Mouse (Mus musculus) limb, embryonic 13.5 days (tissue): ENCODE measurements around the gene Pnrc1. TPM values are rescaled to one million over a fixed set of nuclear protein-coding genes. Genes with fewer than 3 reads are reported as not detected.

Source experiments
- ATAC-seq: fragments of 200-750 bp; cut with Nextera tagmentation; 2 replicates; pipeline ENCODE4 v1.8.0; 2017; ENCODE audit warnings: low read depth, moderate number of reproducible peaks, moderate TSS enrichment; ENCODE audit not compliant: low FRiP score
- H3K27ac ChIP-seq: fragments of 300-500 bp; sonication (generic); 2 replicates; pipeline ENCODE4 v1.5.1; 2015; ENCODE audit warnings: inconsistent platforms, mild to moderate bottlenecking, moderate library complexity
- H3K27me3 ChIP-seq: fragments of 300-500 bp; sonication (generic); 2 replicates; pipeline ENCODE4 v1.6.1; 2015; ENCODE audit warnings: mild to moderate bottlenecking, inconsistent platforms
- H3K36me3 ChIP-seq: fragments of 300-500 bp; sonication (generic); 2 replicates; pipeline ENCODE4 v1.6.1; 2015; ENCODE audit warnings: inconsistent platforms, mild to moderate bottlenecking, moderate library complexity
- H3K4me1 ChIP-seq: fragments of 300-500 bp; sonication (generic); 2 replicates; pipeline ENCODE4 v1.6.1; 2015; ENCODE audit warnings: inconsistent platforms
- H3K4me2 ChIP-seq: fragments of 300-500 bp; sonication (generic); replicated peaks from 2 replicates; pipeline ENCODE4 v1.6.1; 2015; ENCODE audit warnings: inconsistent platforms, mild to moderate bottlenecking, moderate library complexity
- H3K4me3 ChIP-seq: fragments of 300-500 bp; sonication (generic); 2 replicates; pipeline ENCODE4 v1.5.1; 2015; ENCODE audit warnings: moderate library complexity, mild to moderate bottlenecking, inconsistent platforms
- H3K9ac ChIP-seq: fragments of 300-500 bp; sonication (generic); 2 replicates; pipeline ENCODE4 v1.6.1; 2015; ENCODE audit warnings: mild to moderate bottlenecking, inconsistent platforms
- H3K9me3 ChIP-seq: fragments of 300-500 bp; sonication (generic); 2 replicates; pipeline ENCODE4 v1.6.1; 2016; ENCODE audit warnings: inconsistent platforms
- WGBS: fragments of 180-500 bp; shearing (Covaris S2); methylation state at CpG from one replicate; pipeline ENCODE4 v1.1.7; 2015; 5-methylcytosine and 5-hydroxymethylcytosine counted together
- polyA plus RNA-seq: library from polyadenylated mRNA; unstranded; fragments of >200 nt; fragmentation: Nextera tagmentation; extraction: Ambion mirVana; gene quantifications from 2 replicates; pipeline ENCODE4 v1.2.1, GENCODE M21; 2015

Pnrc1 gene
- polyA plus RNA-seq, 1 experiment from 2014 or later = 97.7 TPM

DNA sequence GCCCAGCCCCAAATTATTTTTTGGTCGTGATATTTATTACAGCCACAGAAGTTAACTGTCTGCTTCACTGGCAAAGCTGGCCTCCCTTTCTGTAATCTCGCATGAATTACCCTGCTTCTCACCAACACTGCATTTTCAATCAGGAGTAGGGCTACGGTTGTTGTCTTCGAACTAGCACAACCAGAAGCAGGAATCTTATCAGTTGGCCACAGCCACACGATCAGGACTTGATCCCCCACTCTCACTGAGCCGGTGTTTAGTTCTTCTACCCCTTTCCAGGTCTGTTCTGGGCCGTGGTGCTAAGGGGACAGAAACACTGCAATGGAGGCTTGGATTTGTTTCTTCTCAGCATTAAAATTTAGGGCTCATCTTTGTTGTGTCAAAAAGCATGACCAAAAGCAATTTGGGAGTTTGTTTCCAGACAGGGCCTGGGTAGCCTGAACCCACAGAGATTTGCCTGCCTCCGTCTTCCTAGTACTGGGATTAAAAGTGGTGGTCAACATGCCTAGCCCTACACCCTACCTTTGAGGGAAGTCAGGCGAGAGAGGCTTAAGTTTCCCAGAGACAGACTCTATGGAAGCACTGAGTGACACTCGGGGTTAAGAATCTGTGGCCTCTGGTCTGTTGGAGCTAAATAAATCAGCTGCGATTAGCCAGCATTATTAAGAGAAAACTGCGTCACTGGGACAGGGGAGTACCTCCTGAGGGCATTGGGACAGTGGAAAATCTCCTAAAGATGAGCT lies 46.8 kb downstream of the Pnrc1 start:
- H3K27ac ChIP-seq = no peak overlapping the region
- no peak overlapping the region for H3K4me2 ChIP-seq
- no peak for ATAC-seq
- H3K9me3 ChIP-seq = no peaks in the 10 kb centered on the region
- H3K4me3 ChIP-seq = no peak overlapping the region
- peaks cover 14% of the 10 kb centered on the region for H3K4me1 ChIP-seq
- H3K9ac ChIP-seq = no peak overlapping the region
- H3K27me3 ChIP-seq = no peaks in the 10 kb centered on the region
- peaks cover 44% of the 10 kb centered on the region for H3K36me3 ChIP-seq
- 79% methylated on average over 12 of the region's 12 CpGs for WGBS

DNA sequence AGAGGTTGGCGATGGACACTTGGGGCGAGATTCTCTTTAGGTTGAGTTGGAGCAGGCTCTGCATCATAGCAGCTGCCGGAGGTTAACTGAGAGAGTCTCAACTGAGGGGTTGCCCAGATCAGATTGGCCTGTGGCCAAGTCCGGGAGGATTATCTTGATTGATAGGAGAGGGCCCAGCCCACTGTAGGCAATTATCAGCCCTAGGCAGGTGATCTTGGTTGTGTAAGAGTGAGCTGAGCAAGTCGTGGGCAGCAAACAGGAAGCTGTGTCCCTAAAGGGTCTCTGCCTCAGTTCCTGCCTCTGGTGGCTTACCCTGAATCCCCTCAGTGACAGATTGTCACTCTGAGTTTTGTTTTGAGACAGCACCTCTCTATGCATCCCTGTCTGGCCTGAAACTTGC lies 47.4 kb downstream of the Pnrc1 start:
- ATAC-seq = no peak
- WGBS = 64% methylated on average over 5 of the region's 5 CpGs

DNA sequence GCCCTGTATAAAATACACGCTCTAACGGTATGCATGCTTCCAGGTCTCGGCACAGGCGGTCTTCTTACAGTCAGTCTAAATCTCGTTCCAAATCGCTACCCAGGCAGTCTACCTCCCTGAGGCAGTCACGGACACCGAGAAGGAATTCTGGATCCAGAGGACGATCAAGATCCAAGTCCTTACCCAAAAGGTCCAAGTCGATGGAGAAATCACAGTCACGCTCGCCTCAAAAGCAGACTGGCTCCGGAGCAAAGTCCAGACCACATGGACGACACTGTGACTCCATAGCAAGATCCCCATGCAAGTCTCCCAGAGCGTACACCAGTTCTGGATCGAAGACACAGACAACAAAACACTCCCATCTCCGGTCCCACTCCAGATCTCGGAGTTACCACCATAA lies 59.1 kb downstream of the Pnrc1 start:
- Histone ChIP-seq H3K27ac (no peak overlapping the region), H3K27me3 (no peaks in the 10 kb centered on the region), H3K4me1 (no peaks in the 10 kb centered on the region), H3K9me3 (no peaks in the 10 kb centered on the region; the same call in 1 of the 2 replicates), H3K9ac (no peak overlapping the region), H3K4me2 (no peak overlapping the region), H3K36me3 (peaks cover 15% of the 10 kb centered on the region), H3K4me3 (no peak overlapping the region)
- WGBS = 85% methylated on average over 18 of the region's 18 CpGs
- ATAC-seq = no peak

More for the DNA sequence above, 47.4 kb downstream of the Pnrc1 start:
- no peak overlapping the region for H3K9ac ChIP-seq
- H3K4me3 ChIP-seq = no peak overlapping the region
- no peak overlapping the region for H3K4me2 ChIP-seq
- no peak overlapping the region for H3K27ac ChIP-seq
- peaks cover 14% of the 10 kb centered on the region for H3K4me1 ChIP-seq
- no peaks in the 10 kb centered on the region for H3K27me3 ChIP-seq
- H3K36me3 ChIP-seq = peaks cover 44% of the 10 kb centered on the region
- H3K9me3 ChIP-seq = no peaks in the 10 kb centered on the region

DNA sequence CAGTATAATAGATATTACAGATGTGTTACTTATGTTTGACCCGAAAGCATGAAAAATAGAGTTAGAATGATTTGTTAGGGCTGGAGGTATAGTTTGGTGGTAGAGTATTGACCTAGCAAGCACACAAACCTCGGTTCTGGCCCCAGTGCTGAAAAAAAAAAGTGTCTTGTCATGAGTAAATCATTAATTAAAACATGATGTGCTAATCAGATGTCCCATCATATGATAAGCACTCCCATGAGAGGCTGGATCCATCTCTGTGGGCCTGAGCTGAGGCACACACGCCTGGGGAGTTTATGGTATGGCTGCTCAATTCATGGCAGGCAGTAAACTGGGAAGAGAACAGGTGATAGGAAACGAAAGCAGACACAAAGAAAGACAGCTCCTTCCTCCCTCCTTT lies 60.3 kb downstream of the Pnrc1 start:
- no peaks in the 10 kb centered on the region for H3K9me3 ChIP-seq
- no peak for ATAC-seq
- no peak overlapping the region for H3K4me2 ChIP-seq
- peaks cover under 1% of the 10 kb centered on the region for H3K4me1 ChIP-seq
- no peak overlapping the region for H3K9ac ChIP-seq
- H3K27me3 ChIP-seq = no peaks in the 10 kb centered on the region
- H3K4me3 ChIP-seq = no peak overlapping the region
- peaks cover 15% of the 10 kb centered on the region for H3K36me3 ChIP-seq
- no peak overlapping the region for H3K27ac ChIP-seq
- 68% methylated on average over 4 of the region's 4 CpGs for WGBS

DNA sequence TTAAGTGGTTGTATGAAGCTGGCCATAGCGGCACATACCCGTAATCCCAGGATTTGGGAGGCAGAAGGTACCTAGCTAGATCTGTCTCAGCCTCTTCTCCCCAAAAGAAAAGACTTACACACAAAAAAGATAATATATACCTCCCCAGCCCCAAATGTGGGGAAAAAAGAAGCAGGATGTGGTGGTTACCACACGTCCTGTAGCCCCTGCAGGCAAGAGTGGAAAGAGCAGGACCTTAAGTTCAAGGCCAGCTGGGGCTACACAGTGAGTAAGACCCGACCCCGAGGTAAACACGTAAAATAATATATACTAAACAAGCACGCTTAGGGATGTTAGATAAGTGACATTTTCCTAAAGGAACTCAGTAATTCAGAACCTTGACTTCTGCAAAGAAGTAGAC lies 62.8 kb downstream of the Pnrc1 start:
- H3K9me3 ChIP-seq = no peaks in the 10 kb centered on the region
- WGBS = 91% methylated on average over 7 of the region's 7 CpGs
- ATAC-seq = no peak
- no peak overlapping the region for H3K4me3 ChIP-seq
- no peak overlapping the region for H3K27ac ChIP-seq
- no peaks in the 10 kb centered on the region for H3K27me3 ChIP-seq
- peaks cover 14% of the 10 kb centered on the region for H3K4me1 ChIP-seq
- H3K9ac ChIP-seq = no peak overlapping the region
- H3K4me2 ChIP-seq = no peak overlapping the region
- H3K36me3 ChIP-seq = peaks cover 15% of the 10 kb centered on the region

DNA sequence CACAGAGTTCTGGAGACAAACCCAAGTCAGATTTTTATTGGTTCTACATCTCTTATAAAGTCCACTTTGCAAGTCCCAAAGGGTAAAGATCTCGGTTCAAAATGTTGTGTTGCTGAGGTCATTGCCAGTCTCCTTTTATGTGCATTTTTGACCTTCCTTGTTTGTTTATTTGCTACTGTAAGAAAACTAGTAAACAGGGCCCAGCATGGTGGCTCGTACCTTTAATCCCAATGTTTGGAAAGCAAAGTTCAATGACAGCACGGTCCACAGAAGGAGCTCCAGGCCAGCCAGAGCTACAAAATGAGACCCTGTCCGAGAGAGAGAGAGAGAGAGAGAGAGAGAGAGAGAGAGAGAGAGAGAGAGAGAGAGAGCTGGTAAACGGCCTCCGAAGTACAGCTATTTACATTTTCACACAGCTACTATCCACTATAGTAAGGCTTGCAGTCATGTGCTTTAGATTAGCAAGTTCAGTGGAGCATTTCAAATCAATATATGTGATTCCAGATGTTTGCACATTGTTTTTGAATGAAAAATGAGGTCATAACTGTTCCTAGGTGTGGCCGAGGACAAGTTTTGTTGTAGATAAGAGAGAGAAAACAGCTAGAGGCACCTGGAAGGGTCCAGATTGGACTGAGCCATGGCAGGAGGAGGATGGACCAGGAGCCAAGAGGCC lies 65.8 kb downstream of the Pnrc1 start:
- H3K4me2 ChIP-seq = no peak overlapping the region
- no peak overlapping the region for H3K4me3 ChIP-seq
- no peaks in the 10 kb centered on the region for H3K27me3 ChIP-seq
- 0 out of 2 replicates have a peak, but pooled peaks cover 3% of the 10 kb centered on the region for H3K36me3 ChIP-seq
- 0 out of 2 replicates have a peak, but pooled peaks have one; percentile 28 for ATAC-seq
- peaks cover 14% of the 10 kb centered on the region for H3K4me1 ChIP-seq
- H3K27ac ChIP-seq = 0 out of 2 replicates have a peak overlapping the region, but pooled peaks have one; percentile 12
- WGBS = 44% methylated on average over 7 of the region's 7 CpGs
- H3K9me3 ChIP-seq = no peaks in the 10 kb centered on the region
- H3K9ac ChIP-seq = no peak overlapping the region

DNA sequence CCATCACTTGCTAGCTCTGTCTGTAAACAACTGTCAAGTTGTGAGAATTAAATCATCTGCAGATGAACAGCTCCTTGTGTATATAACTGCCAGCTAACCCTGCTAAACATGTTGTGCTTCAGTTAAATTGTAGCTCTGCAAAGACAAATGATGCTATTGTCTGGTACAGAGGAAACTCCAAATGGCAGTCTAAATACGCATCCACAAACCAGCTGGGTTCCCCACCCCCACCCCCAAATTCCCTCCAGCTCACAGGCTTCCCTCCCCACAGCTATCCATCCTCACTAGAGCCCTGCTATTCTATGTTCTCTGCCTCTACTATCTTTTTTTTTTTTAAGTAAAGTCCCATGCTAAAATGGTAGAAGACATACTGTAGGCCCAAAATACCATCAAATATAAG lies 68.1 kb downstream of the Pnrc1 start:
- Histone ChIP-seq H3K9me3 (no peaks in the 10 kb centered on the region), H3K4me1 (peaks cover 14% of the 10 kb centered on the region), H3K27me3 (no peaks in the 10 kb centered on the region), H3K4me3 (no peak overlapping the region), H3K4me2 (no peak overlapping the region), H3K36me3 (0 out of 2 replicates have a peak, but pooled peaks cover 3% of the 10 kb centered on the region), H3K9ac (no peak overlapping the region), H3K27ac (no peak overlapping the region)
- no peak for ATAC-seq
- WGBS = 41% methylated on average over 1 of the region's 1 CpGs

DNA sequence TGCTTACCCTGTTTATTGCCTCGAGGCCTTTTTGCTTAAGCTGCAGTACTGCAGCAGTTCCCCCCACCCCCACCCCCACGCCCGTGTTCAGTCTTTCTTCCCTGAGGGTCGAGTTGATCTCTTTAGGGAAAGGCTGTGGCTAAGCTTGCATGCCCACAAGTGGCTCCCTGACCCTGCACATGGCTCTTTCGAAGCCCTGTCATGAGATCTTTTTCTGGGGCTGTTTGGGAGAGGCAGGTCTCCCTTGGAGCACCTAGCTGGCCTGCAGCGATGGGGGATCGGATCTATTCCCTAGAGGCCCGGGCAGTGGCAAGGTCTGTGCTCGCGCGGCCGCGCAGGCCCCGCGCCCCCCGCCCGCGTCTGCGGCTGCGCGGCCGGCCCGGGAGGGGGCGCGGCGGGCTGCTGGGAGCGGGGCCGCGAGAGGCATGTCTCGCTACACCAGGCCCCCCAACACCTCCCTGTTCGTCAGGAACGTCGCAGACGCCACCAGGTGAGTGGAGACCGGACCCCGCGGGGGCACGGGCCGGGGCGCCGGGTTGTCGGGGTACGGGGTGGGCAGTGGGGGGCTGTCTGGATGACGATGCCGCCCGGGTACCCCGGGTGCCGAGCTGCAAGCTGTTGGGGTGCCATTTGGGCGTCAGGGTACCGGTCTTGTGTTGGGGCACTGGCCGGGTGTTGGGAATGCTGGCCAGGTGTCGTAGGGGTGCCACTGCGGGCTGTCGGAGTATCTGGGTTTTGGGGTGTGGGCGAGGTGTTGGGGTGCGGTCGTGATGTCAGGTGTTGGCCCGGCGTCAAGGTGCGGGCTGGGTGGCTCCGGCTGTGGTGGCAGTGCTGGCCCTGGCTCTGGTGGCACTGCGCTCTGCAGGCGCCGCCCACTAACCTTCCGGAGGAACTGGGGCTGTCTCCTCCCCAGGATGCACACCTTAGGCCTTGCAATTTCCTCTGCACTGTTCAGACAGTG lies 80.8 kb downstream of the Pnrc1 start, which contains the start of gene Srsf12:
TSS of gene Srsf12 (plus strand) at position 111 of the 961 bp plus-strand sequence.
- peak within 1 kb of the TSS; percentile 35 for H3K27ac ChIP-seq
- WGBS = 3% methylated on average over 65 of the region's 65 CpGs

DNA sequence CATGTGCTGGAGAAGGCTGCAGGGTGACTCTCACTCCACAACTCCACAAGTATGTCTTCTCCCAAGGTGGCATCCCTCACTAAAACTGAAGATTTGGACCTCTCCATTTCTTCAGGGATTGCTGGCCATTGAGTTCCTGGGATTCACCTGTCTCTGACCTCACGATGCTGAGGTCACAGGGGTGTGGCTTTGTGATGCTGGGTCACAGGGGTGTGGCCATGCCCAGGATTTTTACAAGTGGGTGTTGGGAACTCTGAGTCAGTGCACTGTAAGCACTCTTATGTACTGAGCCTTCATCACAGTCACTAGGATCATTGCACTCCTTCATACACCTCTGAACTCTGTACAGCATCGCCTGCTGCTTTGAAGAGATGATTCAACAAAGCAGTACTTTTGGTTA lies 82.4 kb downstream of the Pnrc1 start:
- H3K27me3 ChIP-seq = no peaks in the 10 kb centered on the region
- no peaks in the 10 kb centered on the region for H3K36me3 ChIP-seq
- WGBS = 69% methylated on average over 2 of the region's 2 CpGs
- ATAC-seq = no peak
- H3K27ac ChIP-seq = no peak overlapping the region
- no peak overlapping the region for H3K4me3 ChIP-seq
- H3K4me1 ChIP-seq = peaks cover 12% of the 10 kb centered on the region
- H3K4me2 ChIP-seq = no peak overlapping the region
- peaks cover 3% of the 10 kb centered on the region; the same call in 1 of the 2 replicates for H3K9me3 ChIP-seq
- H3K9ac ChIP-seq = no peak overlapping the region

More for the DNA sequence above, 80.8 kb downstream of the Pnrc1 start, which contains the start of gene Srsf12:
- H3K9me3 ChIP-seq = peaks cover 6% of the 10 kb centered on the region; the same call in 1 of the 2 replicates
- peak within 1 kb of the TSS; percentile 81 for H3K9ac ChIP-seq
- peak; percentile 85 for ATAC-seq
- peak within 1 kb of the TSS; percentile 81 for H3K4me2 ChIP-seq
- H3K27me3 ChIP-seq = no peaks in the 10 kb centered on the region
- peaks cover 12% of the 10 kb centered on the region for H3K4me1 ChIP-seq
- H3K4me3 ChIP-seq = peak within 1 kb of the TSS; percentile 66
- no peaks in the 10 kb centered on the region for H3K36me3 ChIP-seq

DNA sequence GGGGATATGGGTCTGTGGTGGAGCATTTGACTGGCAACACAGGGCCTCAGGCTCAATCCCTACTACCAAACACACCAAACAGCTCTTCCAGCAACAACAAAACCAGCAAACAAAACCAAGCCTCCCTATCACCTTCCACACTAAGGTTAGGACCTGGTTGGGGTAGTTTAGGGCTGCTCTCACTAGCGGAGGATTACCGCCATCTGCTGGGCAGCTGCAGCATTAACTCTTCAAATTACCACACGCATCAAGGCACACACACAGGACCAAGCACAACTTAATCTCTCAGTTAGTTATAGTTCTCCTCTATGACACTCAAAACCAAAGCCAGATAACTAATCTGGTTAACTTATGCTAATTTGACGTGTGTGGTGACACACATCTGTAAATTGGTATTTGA lies 85.3 kb downstream of the Pnrc1 start:
- Histone ChIP-seq H3K27me3 (no peaks in the 10 kb centered on the region), H3K4me2 (no peak overlapping the region), H3K4me3 (no peak overlapping the region), H3K9me3 (no peaks in the 10 kb centered on the region), H3K36me3 (no peaks in the 10 kb centered on the region), H3K9ac (no peak overlapping the region), H3K27ac (no peak overlapping the region), H3K4me1 (peaks cover 6% of the 10 kb centered on the region; the same call in 1 of the 2 replicates)
- 6% methylated on average over 4 of the region's 4 CpGs for whole genome bisulfite sequencing
- no peak for ATAC-seq

DNA sequence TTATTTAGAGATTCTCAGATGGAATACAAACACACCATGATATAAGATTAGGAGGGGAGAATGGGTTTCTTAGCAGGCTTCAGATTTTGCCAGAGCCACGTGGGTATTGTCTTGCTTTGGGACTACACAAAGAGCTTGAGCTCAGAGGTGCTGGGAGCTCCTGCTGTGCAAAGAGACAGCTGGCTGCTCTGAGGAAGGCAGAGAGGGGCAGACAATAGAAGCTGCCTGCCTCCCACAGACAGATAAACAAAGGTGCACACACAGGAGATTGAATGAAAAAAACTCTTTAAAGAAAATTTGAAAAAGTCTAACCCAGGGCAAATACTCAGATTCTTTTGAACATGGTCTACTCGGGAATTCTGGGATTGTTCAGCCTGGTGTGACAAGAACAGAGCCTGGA lies 91.8 kb downstream of the Pnrc1 start:
- H3K4me3 ChIP-seq = no peak overlapping the region
- no peak overlapping the region for H3K4me2 ChIP-seq
- no peak overlapping the region for H3K9ac ChIP-seq
- H3K27me3 ChIP-seq = no peaks in the 10 kb centered on the region
- no peak for ATAC-seq
- WGBS = 28% methylated on average over 2 of the region's 2 CpGs
- H3K36me3 ChIP-seq = no peaks in the 10 kb centered on the region
- 0 out of 2 replicates have a peak, but pooled peaks cover 5% of the 10 kb centered on the region for H3K9me3 ChIP-seq
- no peaks in the 10 kb centered on the region for H3K4me1 ChIP-seq
- H3K27ac ChIP-seq = no peak overlapping the region
